Mouse (Mus musculus) heart, adult 2 months (tissue): ENCODE data around the gene Plod3. TPM values are rescaled to one million over a fixed set of nuclear protein-coding genes. Genes with fewer than 3 reads are reported as not detected.
A peak's percentile ranks its signal among the peaks of the same experiment; 100 is the strongest.

Experiments used
- DNase-seq, 2 experiments: peaks; one replicate each; pipeline ENCODE4 v3.0.0; 2021
- H3K27ac ChIP-seq: fragments of 200-600 bp; 2 replicates; pipeline ENCODE4 v1.8.1; 2022
- H3K27me3 ChIP-seq: fragments of 200-500 bp; 2 replicates; pipeline ENCODE4 v1.6.1; 2012; ENCODE audit warnings: mild to moderate bottlenecking, low read length, inconsistent platforms, mixed read lengths; ENCODE audit not compliant: control insufficient read depth, insufficient read depth
- H3K36me3 ChIP-seq: fragments of 200-500 bp; 2 replicates; pipeline ENCODE4 v1.6.1; 2012; ENCODE audit warnings: low read length, inconsistent platforms; ENCODE audit not compliant: control insufficient read depth, insufficient read depth
- H3K4me1 ChIP-seq: fragments of 200-500 bp; 2 replicates; pipeline ENCODE4 v1.6.1; 2011; ENCODE audit warnings: low read length; ENCODE audit not compliant: control insufficient read depth, insufficient read depth
- H3K4me3 ChIP-seq: fragments of 200-600 bp; 2 replicates; pipeline ENCODE4 v1.8.1; 2022
- H3K79me2 ChIP-seq: fragments of 200-500 bp; replicated peaks from 2 replicates; pipeline ENCODE4 v1.6.1; 2012; ENCODE audit warnings: mild to moderate bottlenecking, inconsistent platforms, low read length, moderate library complexity, mixed read lengths; ENCODE audit not compliant: control insufficient read depth, insufficient read depth
- H3K9ac ChIP-seq: fragments of 200-500 bp; 2 replicates; pipeline ENCODE4 v1.6.1; 2012; ENCODE audit warnings: low read depth, mild to moderate bottlenecking, control low read depth, inconsistent platforms, low read length, mixed read lengths
- CTCF ChIP-seq: fragments of 200-600 bp; IDR thresholded peaks from 2 replicates; pipeline ENCODE4 v1.8.1; 2022; ENCODE audit warnings: antibody characterized with exemption, mild to moderate bottlenecking, moderate library complexity
- EP300 ChIP-seq: fragments of 200-500 bp; IDR thresholded peaks from 2 replicates; pipeline ENCODE4 v1.6.1; 2011; ENCODE audit warnings: low read depth, low read length, control low read depth; ENCODE audit not compliant: insufficient read depth
- POLR2A ChIP-seq: fragments of 200-500 bp; IDR thresholded peaks from 2 replicates; pipeline ENCODE4 v1.6.1; 2011; ENCODE audit warnings: mild to moderate bottlenecking, low read depth, low read length, control low read depth; ENCODE audit not compliant: insufficient read depth
- WGBS: fragments of 180-500 bp; shearing (Covaris S2); methylation state at CpG from one replicate; pipeline ENCODE4 v1.1.7; 2018; 5-methylcytosine and 5-hydroxymethylcytosine counted together
- intact Hi-C: fragments of 180-260 bp; cut with DNase I; formaldehyde crosslinking; loops from one replicate; pipeline ENCODE4 v1.15.1; 2025
- polyA plus RNA-seq: library from polyadenylated mRNA; depleted of rRNA; stranded (reverse); fragments of >200 nt; gene quantifications from 2 replicates; pipeline ENCODE4 v1.2.3, GENCODE M21; 2012
- total RNA-seq, 2 experiments: library from RNA; stranded (reverse); gene quantifications; 2 replicates each; pipeline ENCODE4 v1.2.3; 2021

Gene Plod3
- total and polyA plus RNA-seq, 3 experiments, result 30.8 to 37.1 (median 32.0) TPM

DNA sequence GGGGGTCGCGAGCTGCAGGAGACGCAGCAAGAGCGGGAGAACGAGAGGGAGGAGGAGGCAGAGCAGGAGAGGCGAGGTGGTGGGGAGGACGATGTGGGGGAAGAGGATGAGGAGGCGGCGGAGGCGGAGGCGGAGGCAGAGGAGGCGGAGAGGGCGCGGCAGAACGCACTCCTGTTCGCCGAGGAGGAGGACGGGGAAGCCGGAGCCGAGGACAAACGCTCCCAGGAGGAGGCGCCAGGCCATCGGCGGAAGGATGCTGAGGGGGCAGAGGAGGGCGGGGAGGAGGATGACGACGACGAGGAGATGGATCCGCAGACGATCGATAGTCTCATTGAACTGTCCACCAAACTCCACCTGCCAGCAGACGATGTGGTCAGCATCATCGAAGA, 45.2 kb downstream of the Plod3 start:
- Histone ChIP-seq H3K4me1 (peaks cover 2% of the 10 kb centered on the region), H3K36me3 (no peaks in the 10 kb centered on the region), H3K27me3 (peaks cover 16% of the 10 kb centered on the region), H3K27ac (no peak overlapping the region), H3K79me2 (no peaks in the 10 kb centered on the region), H3K9ac (peak overlapping the region; percentile 40; the same call in 1 of the 2 replicates), H3K4me3 (peak overlapping the region; percentile 50)
- under 1% methylated on average over 30 of the region's 33 CpGs for WGBS
- TF ChIP-seq CTCF (no peak), EP300 (no peak), POLR2A (no peak)
- intact Hi-C loops, result loop anchor here (2.0 kb wide), 1 partner anchor 15 kb away; the partner anchor contains the start of gene Ap1s1
- DNase-seq, result peak in 1 of 2 experiments; percentile 34

DNA sequence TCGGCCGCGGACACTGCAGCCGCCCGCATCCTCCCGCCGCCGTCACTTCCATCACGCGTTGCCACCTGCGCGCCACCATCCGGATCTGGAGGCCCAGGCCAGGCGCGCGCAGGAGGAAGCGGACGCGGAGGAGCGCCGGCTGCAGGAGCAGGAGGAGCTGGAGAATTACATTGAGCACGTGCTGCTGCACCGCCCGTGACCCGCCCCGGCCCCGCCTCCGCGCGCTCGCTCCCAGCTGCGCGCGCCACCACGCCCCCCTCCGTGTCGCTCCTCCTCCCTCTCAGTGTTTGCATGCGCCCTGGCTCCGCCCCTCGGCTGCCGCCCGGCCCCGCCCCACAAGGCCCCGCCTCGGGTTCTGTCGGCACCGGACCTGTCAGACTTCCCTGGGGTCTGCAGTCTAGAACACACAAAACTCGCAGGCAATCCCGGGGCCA, 45.8 kb downstream of the Plod3 start:
- under 1% methylated on average over 48 of the region's 49 CpGs for WGBS
- peaks cover 2% of the 10 kb centered on the region for H3K4me1 ChIP-seq
- peak overlapping the region; percentile 25; the same call in 1 of the 2 replicates for H3K9ac ChIP-seq
- no peaks in the 10 kb centered on the region for H3K79me2 ChIP-seq
- H3K27me3 ChIP-seq, result peaks cover 15% of the 10 kb centered on the region
- no peaks in the 10 kb centered on the region for H3K36me3 ChIP-seq
- TF ChIP-seq CTCF (no peak), EP300 (no peak), POLR2A (no peak)
- H3K27ac ChIP-seq, result 0 out of 2 replicates have a peak overlapping the region, but pooled peaks have one; percentile 15
- intact Hi-C loops, result loop anchor here (2.0 kb wide), 1 partner anchor 14 kb away; the partner anchor contains the start of gene Ap1s1
- peak overlapping the region; percentile 50 for H3K4me3 ChIP-seq
- peak; percentile 91 for DNase-seq

DNA sequence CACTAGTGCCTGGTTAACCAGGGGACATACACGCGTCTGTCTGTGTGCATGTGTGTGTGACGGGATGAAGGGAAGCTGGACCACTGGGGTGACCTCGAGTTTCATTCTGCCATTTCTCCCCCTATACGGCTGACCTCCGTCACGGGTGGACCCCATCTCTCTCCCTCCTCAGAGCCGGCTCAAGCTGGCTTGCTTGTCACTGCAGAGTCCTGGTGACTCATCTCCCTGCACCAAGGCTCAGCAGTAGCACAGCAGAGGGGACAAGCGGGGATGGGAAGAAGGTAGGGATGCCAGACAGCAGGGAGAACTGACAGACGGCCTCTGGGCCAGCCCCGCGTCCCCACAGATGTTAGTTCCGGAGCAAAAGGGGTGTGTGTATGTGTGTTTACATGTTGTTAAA, 49.4 kb downstream of the Plod3 start:
- H3K4me3 ChIP-seq, result no peak overlapping the region
- 84% methylated on average over 13 of the region's 13 CpGs for WGBS
- no peaks in the 10 kb centered on the region for H3K27me3 ChIP-seq
- TF ChIP-seq CTCF (no peak), POLR2A (no peak), EP300 (no peak)
- intact Hi-C loops, result no loop called here
- H3K4me1 ChIP-seq, result peaks cover 2% of the 10 kb centered on the region
- no peaks in the 10 kb centered on the region for H3K79me2 ChIP-seq
- H3K9ac ChIP-seq, result no peak overlapping the region
- no peak for DNase-seq
- H3K27ac ChIP-seq, result no peak overlapping the region
- no peaks in the 10 kb centered on the region for H3K36me3 ChIP-seq

DNA sequence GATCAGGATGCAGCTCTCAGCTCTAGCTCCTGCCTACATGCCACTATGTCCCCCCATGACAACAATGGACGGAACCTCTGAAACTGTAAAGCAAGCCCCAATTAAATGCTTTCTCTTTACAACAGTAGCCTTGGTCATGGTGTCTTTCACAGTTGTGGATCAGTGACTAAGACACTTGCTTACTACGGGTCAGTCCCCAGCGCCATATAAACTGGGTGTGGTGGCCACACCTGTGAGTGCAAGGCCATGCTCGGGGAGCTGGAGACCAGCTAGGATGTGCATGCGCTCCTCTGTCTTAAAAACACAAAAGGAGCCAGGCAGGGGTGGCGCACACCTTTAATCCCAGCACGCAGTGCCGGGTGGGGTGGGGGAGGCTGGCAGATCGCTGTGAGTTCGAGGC, 52.6 kb downstream of the Plod3 start:
- DNase-seq, result no peak
- H3K4me3 ChIP-seq, result no peak overlapping the region
- WGBS, result 98% methylated on average over 10 of the region's 10 CpGs
- TF ChIP-seq EP300, result no peak
- TF ChIP-seq CTCF, result no peak
- no peak overlapping the region for H3K9ac ChIP-seq
- H3K79me2 ChIP-seq, result no peaks in the 10 kb centered on the region
- H3K4me1 ChIP-seq, result no peaks in the 10 kb centered on the region
- H3K36me3 ChIP-seq, result no peaks in the 10 kb centered on the region
- H3K27me3 ChIP-seq, result no peaks in the 10 kb centered on the region
- intact Hi-C loops, result no loop called here
- no peak overlapping the region for H3K27ac ChIP-seq

DNA sequence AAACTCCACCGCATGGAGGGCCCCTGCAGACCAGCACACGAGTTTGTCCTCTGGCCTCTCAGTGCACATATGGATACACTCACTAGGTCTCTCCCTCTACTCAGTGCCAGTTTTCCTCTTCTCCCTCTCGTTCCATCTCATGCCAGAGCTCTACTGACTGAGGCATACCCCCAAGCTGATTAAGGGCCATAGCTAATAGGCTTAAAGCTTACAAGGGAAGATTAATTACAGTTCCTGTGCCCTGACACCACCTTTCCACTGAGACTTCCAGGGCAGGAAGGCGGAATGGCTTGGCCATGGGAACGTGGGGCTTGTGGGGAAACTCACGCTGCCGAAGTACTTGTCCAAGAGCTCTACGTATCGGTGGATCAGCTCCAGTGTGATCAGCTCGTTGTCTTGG, 54.6 kb downstream of the Plod3 start:
- H3K27ac ChIP-seq, result no peak overlapping the region
- H3K36me3 ChIP-seq, result no peaks in the 10 kb centered on the region
- WGBS, result 85% methylated on average over 10 of the region's 10 CpGs
- TF ChIP-seq EP300 (no peak), CTCF (no peak), POLR2A (no peak)
- H3K4me1 ChIP-seq, result peaks cover 2% of the 10 kb centered on the region
- no peak overlapping the region for H3K4me3 ChIP-seq
- H3K79me2 ChIP-seq, result no peaks in the 10 kb centered on the region
- H3K9ac ChIP-seq, result no peak overlapping the region
- intact Hi-C loops, result no loop called here
- no peak for DNase-seq
- no peaks in the 10 kb centered on the region for H3K27me3 ChIP-seq

DNA sequence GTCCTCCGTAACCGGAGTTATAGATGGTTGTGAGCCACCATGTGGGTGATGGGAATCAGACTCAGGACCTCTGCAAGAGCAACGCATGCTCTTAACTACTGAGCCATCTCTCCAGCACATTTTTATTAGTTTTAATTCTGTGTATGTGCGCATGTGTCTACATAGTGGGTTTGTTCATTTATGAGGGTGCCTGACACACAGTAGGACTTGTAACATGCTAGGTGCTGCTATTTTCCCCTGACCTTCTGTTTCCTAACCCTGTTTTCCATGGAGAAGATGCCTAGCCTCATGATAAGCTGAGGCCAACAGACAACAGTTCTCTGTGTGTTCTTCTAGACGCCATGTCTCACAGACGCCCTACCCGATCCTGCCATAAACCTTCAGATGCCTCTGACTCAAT, 57.2 kb downstream of the Plod3 start:
- 94% methylated on average over 7 of the region's 7 CpGs for WGBS
- TF ChIP-seq POLR2A, result no peak
- TF ChIP-seq EP300, result no peak
- TF ChIP-seq CTCF, result no peak

More for the DNA sequence above, 57.2 kb downstream of the Plod3 start:
- no peak overlapping the region for H3K27ac ChIP-seq
- no peak overlapping the region for H3K4me3 ChIP-seq
- H3K36me3 ChIP-seq, result no peaks in the 10 kb centered on the region
- H3K4me1 ChIP-seq, result peaks cover 3% of the 10 kb centered on the region
- no peaks in the 10 kb centered on the region for H3K79me2 ChIP-seq
- intact Hi-C loops, result no loop called here
- no peak overlapping the region for H3K9ac ChIP-seq
- no peaks in the 10 kb centered on the region for H3K27me3 ChIP-seq
- DNase-seq, result no peak
